Mouse (Mus musculus): Measurements from ENCODE around the gene Taf9b.

DNA sequence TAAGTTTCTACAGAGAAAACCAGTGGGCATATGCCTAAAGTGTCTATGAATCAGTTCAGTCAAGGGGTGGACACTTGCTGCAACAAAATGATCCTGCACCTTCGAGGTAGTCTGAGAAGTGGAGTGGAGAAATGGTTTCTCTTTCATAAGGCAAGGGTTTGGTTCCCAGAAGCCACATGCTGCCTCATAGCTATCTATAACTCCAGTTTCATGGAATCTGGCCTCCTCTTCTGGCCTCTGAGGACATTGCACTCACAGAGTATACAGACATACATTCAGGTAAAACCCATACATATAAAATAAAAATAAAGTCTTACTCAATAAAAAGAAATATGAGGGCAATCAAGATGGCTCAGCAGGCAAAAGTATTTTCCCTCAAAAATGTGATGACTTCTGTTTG lies 55.9 kb downstream of the Taf9b start:
- no peak for TF ChIP-seq POLR2A (IDR thresholded peaks at IDR 0.05; ENCODE audit: low read depth, low read length)
- TF ChIP-seq CHD2 (IDR thresholded peaks at IDR 0.05; ENCODE audit: low read length) = no peak
- TF ChIP-seq UBTF (IDR thresholded peaks at IDR 0.05; ENCODE audit: low read depth, low read length) = no peak
- TF ChIP-seq ELF1 (IDR thresholded peaks at IDR 0.05; ENCODE audit: low read depth, low read length) = no peak
- peak; percentile 41 to 85; a peak in 3 of 4 replicates for TF ChIP-seq CTCF (conservative IDR thresholded peaks at IDR 0.05 in 1 of 2, IDR thresholded peaks at IDR 0.05 in 1 of 2; ENCODE audit: low read depth in 2 of 2, low read length in 2 of 2)
